Mouse (Mus musculus) liver, adult (tissue): ENCODE measurements around the gene Klhl5.

Source experiments
- GATA4 ChIP-seq: IDR thresholded peaks from 2 replicates; pipeline ENCODE4 v1.6.1; 2014; ENCODE audit warnings: mild to moderate bottlenecking, low read length; ENCODE audit not compliant: insufficient replicate concordance

Klhl5 gene

DNA sequence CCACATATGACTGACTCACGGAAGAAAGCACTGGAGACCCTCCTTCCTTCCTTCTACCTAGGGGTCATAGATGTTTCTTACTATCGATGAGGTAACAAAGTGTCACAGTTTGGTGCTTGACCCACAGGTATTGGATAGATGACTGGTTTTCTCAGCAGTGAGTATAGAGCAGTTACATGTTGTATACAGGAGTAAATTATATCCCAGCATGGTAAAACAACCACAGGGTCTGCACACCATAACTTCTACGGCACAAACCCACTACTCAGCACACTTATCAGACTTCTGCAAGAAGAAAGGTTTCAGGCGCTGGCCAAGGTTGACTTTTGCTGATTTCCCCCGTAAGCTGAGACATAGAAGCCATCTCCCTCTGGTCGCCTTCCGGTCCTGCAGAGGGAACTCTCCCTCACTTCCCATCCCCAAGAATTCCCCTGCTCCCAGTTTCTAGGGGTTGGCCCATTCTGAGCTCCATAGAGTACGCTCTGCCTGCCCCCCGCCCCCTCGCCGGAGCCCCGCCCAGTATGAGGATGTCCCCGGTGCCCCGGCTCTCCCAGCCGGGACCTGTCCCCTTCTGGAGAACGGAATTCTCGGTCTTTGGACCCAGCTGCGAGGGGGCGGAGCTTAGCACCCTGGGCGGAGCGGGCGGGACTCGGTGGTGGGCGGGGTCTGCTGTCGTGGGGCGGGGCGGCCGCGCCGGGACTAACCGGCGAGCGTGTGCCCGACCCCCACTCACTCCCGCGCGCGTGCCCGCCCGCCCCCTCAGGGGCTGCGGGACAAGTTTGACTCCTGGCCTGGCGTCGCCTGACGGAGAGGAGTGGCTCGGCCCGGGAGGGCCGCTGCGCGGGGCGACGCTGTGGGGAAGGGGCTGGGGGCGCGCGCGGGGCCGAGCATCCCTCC lies at the start of gene Klhl5:
Gene Klhl5 (plus strand): TSS at position 664 of the 897 bp plus-strand sequence.
- TF ChIP-seq GATA4: no peak

DNA sequence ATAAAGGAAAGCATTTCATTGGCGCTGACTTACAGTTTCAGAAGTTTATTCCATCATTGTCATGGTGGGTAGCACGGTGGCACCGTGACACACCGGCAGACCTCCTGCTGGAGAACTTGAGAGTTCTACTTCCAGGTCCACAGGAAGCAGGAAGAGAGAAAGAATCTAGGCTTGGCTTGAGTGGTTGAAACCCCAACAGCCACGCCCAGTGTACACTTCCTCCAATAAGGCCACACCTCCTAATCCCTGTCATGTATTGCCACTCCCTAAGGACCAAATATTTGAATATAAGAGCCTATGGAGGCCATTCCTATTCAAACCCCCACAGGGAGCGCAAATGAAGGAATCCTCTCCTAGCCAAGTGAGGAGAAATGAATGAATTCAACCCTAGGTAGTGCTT lies 49.7 kb upstream of the Klhl5 start:
- no peak for TF ChIP-seq GATA4

DNA sequence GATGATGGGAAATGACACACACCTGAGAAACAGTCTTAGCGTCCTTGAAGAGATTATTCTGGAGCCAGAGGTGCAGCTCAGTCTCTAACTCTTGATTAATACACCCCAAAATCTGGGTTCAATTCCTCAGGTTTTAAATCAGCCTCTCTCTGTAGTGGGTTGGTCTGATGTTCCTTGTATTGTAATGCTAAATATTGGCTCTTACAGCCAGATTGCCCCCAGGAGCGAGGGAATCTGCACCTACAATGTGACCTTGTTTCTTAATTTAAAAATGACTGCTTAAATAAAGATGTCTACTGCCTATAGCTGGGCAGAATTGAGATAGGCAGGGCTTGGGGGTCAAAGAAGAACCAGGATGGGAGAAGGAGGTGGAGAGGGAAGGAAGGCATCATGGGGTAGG lies 47.5 kb upstream of the Klhl5 start:
- TF ChIP-seq GATA4: no peak

DNA sequence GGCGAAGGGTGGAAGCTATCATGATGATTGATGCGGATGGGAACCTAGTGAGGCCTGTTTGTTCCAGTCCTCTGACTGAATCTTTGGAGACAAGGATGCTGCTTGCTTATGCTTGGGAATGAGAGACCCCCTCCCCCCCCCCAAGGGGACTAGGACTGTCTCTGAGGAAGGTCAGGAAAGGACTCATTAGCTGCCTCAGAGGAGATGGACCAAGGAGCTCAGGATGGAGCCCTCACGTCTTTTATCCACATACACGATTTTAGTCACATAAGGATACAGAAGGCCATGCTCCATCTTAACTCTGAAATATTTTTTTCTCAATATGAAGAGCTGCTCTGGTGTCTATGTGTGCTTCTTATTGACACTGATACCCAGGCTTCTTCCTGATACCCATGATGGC lies 45.1 kb upstream of the Klhl5 start:
- no peak for TF ChIP-seq GATA4

DNA sequence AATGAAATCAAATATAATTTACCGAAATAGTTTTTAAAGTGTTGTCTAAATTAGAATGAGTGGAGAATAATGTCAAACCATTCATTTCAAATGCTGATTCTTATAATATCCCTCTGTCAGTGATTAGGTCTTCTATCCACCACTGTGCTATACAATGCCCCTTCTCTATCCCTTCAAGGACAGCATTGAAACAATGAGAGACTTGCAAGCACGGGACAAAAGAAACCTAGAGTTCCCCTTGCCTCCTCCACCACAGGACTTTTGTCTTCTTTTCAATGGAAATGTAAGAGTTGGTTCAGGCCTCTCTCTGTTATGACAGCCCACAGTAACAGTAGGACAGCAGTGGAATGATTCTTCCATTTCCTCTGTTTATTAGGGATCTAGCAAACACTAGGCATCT lies 44.1 kb upstream of the Klhl5 start:
- no peak for TF ChIP-seq GATA4

DNA sequence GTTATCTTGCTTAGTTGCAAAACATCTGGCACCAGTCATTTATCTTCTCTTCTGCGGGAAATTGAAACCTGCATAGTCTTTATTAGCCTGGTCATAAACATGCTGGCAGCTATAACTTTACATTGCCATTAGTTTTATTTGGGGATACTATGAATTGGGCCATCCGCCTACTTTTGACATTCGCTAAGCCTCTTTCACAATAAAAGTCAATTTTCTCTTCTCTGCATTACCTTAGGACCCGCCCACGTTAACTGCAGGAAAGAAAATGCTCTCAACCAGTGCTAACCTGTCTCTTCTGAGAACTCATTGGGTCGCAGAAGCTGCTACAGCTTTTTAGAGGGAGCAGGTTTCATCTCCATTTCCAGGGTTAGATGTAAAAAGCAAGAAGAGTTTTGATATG lies 39.2 kb upstream of the Klhl5 start:
- TF ChIP-seq GATA4: no peak

DNA sequence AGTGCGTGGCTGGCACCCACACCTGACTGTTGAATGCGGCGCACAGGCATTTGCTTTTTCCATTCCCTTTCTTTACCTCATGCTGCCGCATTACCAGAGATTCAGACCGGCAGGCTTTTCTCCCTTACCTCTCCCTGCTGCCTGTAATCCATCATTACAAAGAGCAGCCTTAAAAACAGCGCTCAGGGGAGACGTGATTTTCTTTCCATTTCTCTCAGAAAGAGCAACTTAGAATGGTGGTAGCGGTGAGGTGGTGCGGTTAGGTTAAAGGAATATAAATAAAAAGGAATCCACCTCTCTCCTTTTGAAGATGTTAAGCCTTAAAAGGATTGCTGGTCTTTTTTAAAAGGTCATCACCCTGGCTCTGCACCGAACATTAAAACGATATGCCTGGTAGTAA lies 37.5 kb upstream of the Klhl5 start:
- TF ChIP-seq GATA4: no peak

DNA sequence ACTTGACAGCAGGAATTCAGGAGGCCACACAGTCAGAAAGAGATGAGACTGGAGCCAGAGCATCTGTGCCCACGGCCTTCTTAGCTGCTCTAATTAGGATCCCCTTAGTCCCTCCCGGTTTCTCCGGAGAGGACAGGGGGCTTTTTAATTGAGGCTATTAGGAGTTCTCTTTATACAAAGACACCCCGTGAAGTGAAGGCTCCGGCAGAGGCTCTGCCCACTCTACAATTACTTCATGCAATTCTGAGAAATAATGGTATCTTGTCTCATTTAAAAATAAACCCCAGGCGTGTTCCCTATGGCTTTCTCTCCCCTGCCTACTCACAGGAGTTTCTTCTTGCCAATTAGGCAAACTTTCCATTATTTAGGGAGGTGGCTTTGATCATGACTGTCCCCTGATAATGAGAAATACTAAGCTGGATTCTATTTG lies 35.6 kb upstream of the Klhl5 start:
- TF ChIP-seq GATA4: no peak

DNA sequence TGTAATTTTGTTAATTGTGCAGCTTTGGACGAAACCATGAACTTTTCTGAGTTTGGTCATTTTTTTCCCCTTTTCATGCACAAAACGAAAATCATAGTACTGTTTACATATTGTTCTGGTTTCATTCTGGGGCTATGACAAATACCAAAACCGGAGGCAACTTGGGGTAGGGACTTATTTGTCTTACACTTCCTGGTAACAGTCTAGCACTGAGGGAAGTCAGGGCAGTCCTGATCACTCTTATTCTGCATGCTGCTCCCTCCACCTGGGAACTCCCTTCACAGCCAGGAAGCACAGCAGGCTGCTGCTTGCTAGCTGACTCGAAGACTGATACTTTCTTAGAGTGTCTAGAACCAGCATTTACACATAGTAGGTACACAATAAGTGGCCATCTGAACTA lies 34.1 kb upstream of the Klhl5 start:
- no peak for TF ChIP-seq GATA4

DNA sequence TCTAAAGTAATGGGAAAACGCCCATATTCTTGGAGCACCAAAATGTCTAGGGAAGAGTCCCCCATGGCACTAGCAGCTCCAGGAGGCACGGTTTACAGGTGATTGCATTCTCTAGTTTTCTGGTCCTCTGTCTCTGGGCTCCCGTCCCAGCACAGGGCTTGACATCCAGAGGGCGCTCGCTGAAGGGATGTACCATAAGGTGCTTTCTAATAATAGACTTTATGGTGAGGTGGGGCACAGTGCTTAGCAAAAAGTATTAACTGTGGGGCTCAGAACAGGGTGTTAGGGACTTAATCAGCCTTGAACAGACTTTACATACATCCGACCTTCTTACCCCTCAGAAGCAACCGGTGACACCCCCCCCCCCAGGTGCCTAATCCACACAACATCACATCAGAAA lies 32.6 kb upstream of the Klhl5 start:
- TF ChIP-seq GATA4: no peak

DNA sequence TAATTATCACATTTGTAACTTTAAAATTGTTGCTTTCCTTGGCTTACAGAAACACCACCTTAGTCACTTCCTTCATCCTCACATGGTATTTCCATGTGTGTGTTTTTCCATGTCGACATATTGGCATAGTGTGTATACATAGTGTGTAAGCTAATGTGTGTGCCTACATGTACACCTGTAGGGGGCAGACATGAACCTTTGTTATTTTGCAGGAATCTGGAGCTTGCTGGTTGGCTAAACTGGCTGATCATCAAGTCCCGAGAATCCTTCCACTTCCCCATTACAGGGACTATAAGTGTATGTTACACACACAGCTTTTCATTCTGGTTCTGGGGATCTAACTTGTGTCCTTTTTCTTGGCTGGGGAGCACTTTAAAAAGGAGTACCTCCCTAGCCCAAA lies 31.3 kb upstream of the Klhl5 start:
- TF ChIP-seq GATA4: no peak

DNA sequence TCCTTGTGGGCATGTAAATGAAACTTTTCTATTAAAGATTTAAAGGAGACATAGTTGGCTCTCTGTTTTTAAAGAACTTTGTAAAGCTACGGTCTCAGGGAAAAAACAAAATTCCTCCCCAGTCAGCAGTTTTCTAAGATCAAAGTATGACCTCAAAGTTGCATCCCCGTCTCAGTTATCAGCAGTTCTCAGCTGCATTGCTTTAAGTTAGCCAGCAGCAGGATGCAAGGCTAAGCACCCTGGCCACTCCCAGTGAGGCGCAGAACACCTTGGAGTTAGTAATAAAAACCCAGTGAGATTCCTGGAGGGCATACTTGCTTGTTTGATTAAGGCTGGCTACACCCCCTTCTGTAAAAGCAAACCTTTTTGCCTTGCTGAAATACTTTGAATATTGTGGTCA lies 30.6 kb upstream of the Klhl5 start:
- no peak for TF ChIP-seq GATA4

DNA sequence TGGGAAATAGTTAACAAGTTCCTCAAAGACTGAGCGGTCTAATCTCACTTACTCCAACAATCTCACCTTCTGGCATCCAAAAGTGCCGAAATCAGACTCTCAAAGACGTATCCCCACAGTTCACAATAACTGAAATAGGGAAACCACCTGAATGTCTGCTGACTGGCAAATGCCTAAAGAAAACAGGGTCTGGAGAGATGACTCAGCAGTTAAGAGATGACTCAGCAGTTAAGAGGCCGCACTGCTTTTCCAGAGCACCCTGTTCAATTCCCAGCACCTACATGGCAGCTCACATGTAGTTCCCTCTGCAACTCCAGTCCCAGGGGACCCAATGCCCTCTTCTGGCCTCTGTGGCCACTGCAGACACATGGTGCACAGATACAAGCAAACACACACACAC lies 29.3 kb upstream of the Klhl5 start:
- TF ChIP-seq GATA4: no peak

DNA sequence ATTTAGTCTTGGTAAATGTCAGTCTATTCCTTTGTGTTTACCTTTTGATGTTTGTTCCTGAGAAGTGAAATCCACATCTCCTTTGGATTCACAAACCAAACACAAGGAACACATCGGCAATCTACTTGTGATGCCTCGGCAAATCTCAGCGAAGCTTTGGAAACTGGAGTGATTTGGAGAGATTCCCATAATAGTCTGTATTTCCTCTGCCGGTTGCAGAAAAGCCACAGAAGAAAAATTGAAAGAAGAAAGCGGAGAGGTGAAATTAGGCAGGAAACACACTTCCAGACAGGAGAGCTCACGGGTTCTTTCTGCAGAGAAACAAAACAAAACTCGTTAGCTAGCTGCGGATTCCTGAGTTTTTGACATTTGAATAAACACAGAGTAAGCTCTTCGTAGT lies 27.5 kb upstream of the Klhl5 start:
- no peak for TF ChIP-seq GATA4

DNA sequence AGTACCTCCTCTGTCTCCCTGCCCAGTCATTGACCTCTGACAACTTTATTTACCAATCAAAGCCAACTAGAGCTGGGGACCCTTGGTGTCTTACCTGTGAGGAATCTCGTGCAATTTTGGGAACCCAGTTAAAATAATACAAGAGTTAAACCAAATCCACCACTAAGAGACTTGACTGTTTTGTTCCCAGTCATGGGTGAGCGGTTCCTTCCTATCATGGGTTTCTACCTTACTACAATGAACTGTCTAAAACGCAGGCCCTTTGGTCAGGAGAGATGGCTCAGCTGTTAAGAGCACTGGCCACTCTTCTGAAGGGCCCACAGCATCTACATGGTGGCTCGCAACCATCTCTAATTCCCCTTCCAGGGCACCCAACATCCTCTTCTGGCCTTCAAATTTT lies 25.5 kb upstream of the Klhl5 start:
- no peak for TF ChIP-seq GATA4

DNA sequence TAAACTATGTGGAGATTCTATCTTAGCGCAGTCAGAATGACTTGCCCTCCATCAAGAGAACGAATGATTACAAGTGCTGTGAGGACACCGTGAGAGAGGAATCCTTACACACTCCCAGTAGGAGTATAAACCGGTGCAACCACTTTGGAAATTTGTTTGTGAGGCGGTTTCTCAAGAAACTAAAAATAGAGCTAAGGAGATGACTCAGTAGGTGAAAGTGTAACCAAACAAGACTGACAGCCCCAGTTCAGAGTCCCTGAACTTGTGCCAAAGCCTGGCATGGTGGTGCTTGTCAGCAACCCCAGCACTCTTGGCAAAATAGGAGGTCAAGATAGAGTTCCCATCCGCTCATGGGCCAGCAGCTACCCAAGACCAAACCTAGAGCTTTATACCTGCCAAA lies 20.8 kb upstream of the Klhl5 start:
- no peak for TF ChIP-seq GATA4

DNA sequence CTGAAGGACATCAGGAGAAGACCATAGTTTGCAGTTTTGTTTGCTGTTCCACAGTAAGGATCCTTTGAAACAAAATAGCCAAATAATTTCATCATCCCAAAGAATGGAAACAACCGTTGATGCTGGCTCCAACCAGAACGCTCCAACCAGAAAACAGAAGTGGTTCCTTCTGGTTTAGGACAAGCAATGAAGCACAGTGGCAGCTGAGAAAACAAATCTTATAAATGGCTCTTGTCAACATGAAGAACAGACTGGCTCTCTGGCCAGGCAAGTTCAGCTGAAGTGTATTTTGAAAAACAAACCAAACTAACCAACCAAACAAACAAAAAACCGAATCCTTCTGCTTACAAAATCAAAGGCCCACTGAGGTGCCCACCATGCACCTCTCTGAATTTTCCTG lies 17.6 kb upstream of the Klhl5 start:
- TF ChIP-seq GATA4: no peak
